Mouse (Mus musculus): ENCODE results near the gene Gpr137b.
"Not testable (repeated sequence)": the region's sequence is repeated elsewhere in the genome, so short reads cannot be mapped to it uniquely, and the experiment has no call there.

DNA sequence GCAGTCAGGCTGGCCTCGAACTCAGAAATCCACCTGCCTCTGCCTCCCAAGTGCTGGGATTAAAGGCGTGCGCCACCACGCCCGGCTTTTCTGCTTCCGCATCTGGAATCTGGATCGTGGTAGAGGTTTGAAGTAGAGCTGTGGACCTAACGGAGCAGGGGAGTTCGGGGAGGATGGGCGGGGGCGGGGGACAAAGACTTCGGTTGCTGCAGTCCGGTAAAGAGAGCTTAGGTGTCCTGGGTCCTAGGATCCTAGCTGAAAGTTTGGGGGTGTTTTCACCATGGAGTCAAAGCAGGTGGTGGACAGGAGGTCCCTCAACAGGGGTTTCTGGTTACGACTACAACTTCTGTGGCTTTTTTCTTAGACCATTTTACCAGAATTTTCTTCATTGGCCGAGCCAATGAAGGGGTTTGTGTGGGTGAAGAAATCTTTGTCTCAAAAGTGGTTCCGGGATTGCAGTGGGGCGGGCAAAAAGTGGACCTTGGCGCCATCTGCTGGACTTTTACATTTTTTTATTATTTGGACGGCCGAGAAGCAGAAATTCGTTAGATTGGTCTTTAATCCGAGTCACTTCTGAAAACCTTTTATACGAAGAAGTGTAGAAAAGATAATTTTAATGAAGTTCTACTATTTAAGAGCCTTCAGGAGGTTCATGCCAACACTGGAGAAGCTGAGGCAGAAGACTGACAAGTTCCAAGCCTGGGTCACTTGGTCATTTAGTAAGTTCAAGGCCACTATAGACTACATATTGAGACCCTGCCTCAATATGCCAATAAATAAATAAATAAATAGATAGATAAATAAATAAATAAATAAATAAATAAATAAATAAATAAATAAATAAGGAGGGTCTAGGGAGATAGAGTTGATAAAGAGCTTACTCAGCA lies 21.5 kb upstream of the Gpr137b start:
- TF ChIP-seq CTCF (IDR thresholded peaks at IDR 0.05; ENCODE audit: low read depth), result peak; percentile 37
- not testable (repeated sequence) for TF ChIP-seq EP300 (IDR thresholded peaks at IDR 0.05; ENCODE audit: low read depth)
